12 mouse cellular contexts compared by ENCODE assay signal in the genomic region with DNA sequence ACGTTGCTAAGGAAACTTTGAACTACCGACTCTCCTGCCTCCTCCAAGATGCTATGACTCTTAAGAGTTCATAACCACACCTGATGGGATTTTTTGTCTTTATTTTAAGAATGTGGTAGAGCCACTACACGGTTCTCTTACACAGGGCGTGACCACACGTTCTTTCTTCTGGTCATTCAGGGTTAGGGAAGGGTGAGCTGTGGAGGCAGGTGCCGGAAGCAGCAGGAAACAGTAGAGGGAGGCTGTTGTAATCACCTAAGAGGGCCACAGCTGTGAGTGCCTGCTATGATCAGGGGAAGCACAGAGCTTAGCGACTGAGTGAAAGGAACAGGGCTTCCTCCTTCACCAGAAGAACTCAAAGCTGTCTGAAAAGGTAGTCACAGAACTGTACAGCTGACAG. TPM values are rescaled to one million over a fixed set of nuclear protein-coding genes. Genes with fewer than 3 reads are reported as not detected.
DNase-seq lines count a peak whose midpoint lies in the region; ATAC-seq and TF ChIP-seq lines count a peak whose summit lies in the region.
"Had no signal": no experiment of that assay in that cellular context is flagged by ENCODE, and none has a peak within 500 bp of the region (broad histone marks: within the 10 kb centered on the region; RNA-seq: fewer than 3 reads in every experiment).

No protein-coding gene starts in this region.

- no peaks in the 10 kb centered on the region for H3K36me3 ChIP-seq in ES-Bruce4 (ENCODE audit: control insufficient read depth, insufficient read depth, low read length, poor library complexity, severe bottlenecking)
- H3K36me3 ChIP-seq: lung, embryonic 15.5 days; stomach, embryonic 15.5 days had no signal

- peak overlapping the region; percentile 20 for H3K27ac ChIP-seq in ES-Bruce4 (ENCODE audit: insufficient read depth, low read length)
- H3K27ac ChIP-seq: lung, embryonic 15.5 days; stomach, embryonic 15.5 days had no signal

- ATAC-seq in granulocyte monocyte progenitor cell, adult 5-6 weeks (replicated peaks; ENCODE audit: poor library complexity, severe bottlenecking), result peak; percentile 55

- TF ChIP-seq POLR2A in ES-Bruce4 (IDR thresholded peaks at IDR 0.05; ENCODE audit: insufficient read depth, low read length), result no peak

- TF ChIP-seq CTCF in ES-Bruce4 (IDR thresholded peaks at IDR 0.05; ENCODE audit: low read depth, low read length), result no peak

- no peaks in the 10 kb centered on the region for H3K27me3 ChIP-seq in ES-Bruce4 (ENCODE audit: control insufficient read depth, insufficient read depth, low read length, poor library complexity, severe bottlenecking)
- H3K27me3 ChIP-seq: lung, embryonic 15.5 days; stomach, embryonic 15.5 days had no signal

- TF ChIP-seq EP300 in ES-Bruce4 (IDR thresholded peaks at IDR 0.05; ENCODE audit: insufficient read depth, low read depth, low read length), result 0 out of 2 replicates have a peak, but pooled peaks have one; percentile 34

- peaks cover 11% of the 10 kb centered on the region for H3K4me1 ChIP-seq in ES-Bruce4 (ENCODE audit: control insufficient read depth, insufficient read depth, low read length)

- peak; percentile 26 for DNase-seq in lung, postnatal 14 days
- DNase-seq in thymus, postnatal 10 days (ENCODE audit: low spot score in 2 of 2), result peak; percentile 29 to 46
- DNase-seq in spleen, postnatal 4 days (ENCODE audit: low spot score in 2 of 2), result no peak
- DNase-seq in kidney, adult 8-10 months, result no peak
- no peak for DNase-seq in gastrocnemius, adult 18-20 months (ENCODE audit: low spot score)
- DNase-seq: gastrocnemius, postnatal 36 days; kidney, postnatal 10 days; retina, postnatal 1 day had no signal

- H3K9me3 ChIP-seq in ES-Bruce4 (replicated peaks; ENCODE audit: control insufficient read depth, insufficient read depth, low read length, poor library complexity, severe bottlenecking), result no peaks in the 10 kb centered on the region
- H3K9me3 ChIP-seq: lung, embryonic 15.5 days; stomach, embryonic 15.5 days had no signal

- no peak overlapping the region for H3K4me3 ChIP-seq in ES-Bruce4 (ENCODE audit: low read depth, low read length)
- H3K4me3 ChIP-seq: lung, embryonic 15.5 days; stomach, embryonic 15.5 days had no signal

- H3K9ac ChIP-seq in ES-Bruce4 (ENCODE audit: low read depth, poor library complexity, severe bottlenecking), result no peak overlapping the region
- H3K9ac ChIP-seq: lung, embryonic 15.5 days; stomach, embryonic 15.5 days had no signal

RNA-seq across cellular contexts. Expression of gene Larp1, which starts 50.6 kb away (rescaled TPM):
- polyA plus RNA-seq in ES-Bruce4 (2011; ENCODE audit: insufficient read depth, insufficient read length, low read depth, missing spikeins), result 164 and 167 TPM in 2 replicates
- total RNA-seq in granulocyte monocyte progenitor cell, adult 5-6 weeks (2014; fragmentation: Nextera tagmentation), result 140 and 152 TPM in 2 replicates
- 57.4 and 70.4 TPM in 2 replicates for total RNA-seq in granulocyte monocyte progenitor cell, adult 5-6 weeks (2017)
- total RNA-seq in gastrocnemius, adult 18-20 months (2021), result 10 to 100 TPM; 97.6 to 98.8 TPM

Comparison
In these comparisons a context has a peak if more than half of its experiments do, and no peak if none do; other contexts are left out.
1. DNase-seq: peak in lung, postnatal 14 days (single experiment) and thymus, postnatal 10 days (2 of 2); none in spleen, postnatal 4 days (0 of 2), kidney, adult 8-10 months (0 of 2) and gastrocnemius, adult 18-20 months (single experiment).